Mouse (Mus musculus) MEL (cell line): ENCODE measurements around the gene Suclg1.

Experiments
- CTCF ChIP-seq, 3 experiments: IDR thresholded peaks in 2 of 3; conservative IDR thresholded peaks in 1 of 3; 2 replicates each; pipeline ENCODE4 v1.5.1; 2011 to 2012; ENCODE audit warnings: low read length in 3 of 3, low read depth in 2 of 3, mild to moderate bottlenecking in 2 of 3, improper control_type of control experiment in 1 of 3, inconsistent platforms in 1 of 3, mixed read lengths in 1 of 3, moderate library complexity in 1 of 3; ENCODE audit not compliant: control insufficient read depth in 1 of 3, insufficient read depth in 1 of 3, poor library complexity in 1 of 3, severe bottlenecking in 1 of 3
- HCFC1 ChIP-seq: IDR thresholded peaks from 2 replicates; pipeline ENCODE4 v1.6.1; 2012; ENCODE audit warnings: low read depth, mild to moderate bottlenecking, inconsistent platforms, low read length, improper control_type of control experiment, moderate library complexity

DNA sequence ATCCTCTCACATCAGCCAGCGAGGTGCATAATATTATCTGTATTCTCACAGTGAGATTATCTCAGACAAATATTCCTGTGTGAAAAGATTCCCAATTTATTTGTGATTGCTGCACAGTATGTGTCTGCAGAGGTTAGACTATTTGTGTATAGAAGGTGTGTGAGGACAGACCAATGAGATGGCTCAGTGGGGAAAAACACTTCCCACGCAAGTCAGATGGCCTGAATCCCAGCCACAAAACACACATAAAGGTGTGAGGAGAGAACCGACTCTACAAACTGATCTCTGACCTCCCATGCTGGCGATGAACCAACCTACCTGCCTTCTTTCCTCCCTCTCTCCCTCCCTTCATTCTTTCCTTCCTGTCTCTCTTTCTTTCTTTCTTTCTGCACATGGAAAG, 5.4 kb downstream of the Suclg1 start:
- TF ChIP-seq HCFC1 (no peak), CTCF (IDR thresholded peaks at IDR 0.05 in 2 of 3, conservative IDR thresholded peaks at IDR 0.05 in 1 of 3; ENCODE audit: control insufficient read depth in 1 of 3, insufficient read depth in 1 of 3, low read depth in 2 of 3, low read length in 3 of 3, poor library complexity in 1 of 3, severe bottlenecking in 1 of 3) (no peak)
